Mouse (Mus musculus): Measurements from ENCODE around the gene Errfi1. TPM values are rescaled to one million over a fixed set of nuclear protein-coding genes. Genes with fewer than 3 reads are reported as not detected.
"Not testable (repeated sequence)": the region's sequence is repeated elsewhere in the genome, so short reads cannot be mapped to it uniquely, and the experiment has no call there.

Gene Errfi1
- polyA plus RNA-seq, 1 experiment from 2014 or later: 27.7 TPM

- DNase-seq (ENCODE audit: low spot score) (no peak), ATAC-seq (replicated peaks; ENCODE audit: low FRiP score) (no peak)
- H3K4me1 ChIP-seq (replicated peaks; ENCODE audit: control insufficient read depth, insufficient read depth, low read length): peaks cover 15% of the 10 kb centered on the region
- 95% methylated on average over 26 of the region's 26 CpGs for WGBS
- no peak overlapping the region for H3K9ac ChIP-seq (ENCODE audit: low read depth, low read length)
- no peak overlapping the region for H3K4me2 ChIP-seq
- no peak overlapping the region for H3K27ac ChIP-seq (ENCODE audit: low read depth, low read length)
- H3K36me3 ChIP-seq (ENCODE audit: control insufficient read depth, insufficient read depth, low read length): peaks cover 44% of the 10 kb centered on the region
- H3K27me3 ChIP-seq (replicated peaks; ENCODE audit: control insufficient read depth, insufficient read depth, low read length): no peaks in the 10 kb centered on the region
- H3K4me3 ChIP-seq (ENCODE audit: low read depth, low read length): no peak overlapping the region
- no peaks in the 10 kb centered on the region for H3K9me3 ChIP-seq (ENCODE audit: control insufficient read depth, low read length)
These were observed 43.3 kb downstream of the Errfi1 start for GRCm38 (mm10) chr4:150896896-150897624.

GRCm38 (mm10) chr4:150898716-150899365 lies 45.1 kb downstream of the Errfi1 start:
- H3K27ac ChIP-seq (ENCODE audit: low read depth, low read length): no peak overlapping the region
- 0 out of 2 replicates have a peak, but pooled peaks have one; percentile 24 for ATAC-seq (replicated peaks; ENCODE audit: low FRiP score)
- no peak overlapping the region for H3K4me2 ChIP-seq
- H3K36me3 ChIP-seq (ENCODE audit: control insufficient read depth, insufficient read depth, low read length): peaks cover 60% of the 10 kb centered on the region
- no peaks in the 10 kb centered on the region for H3K27me3 ChIP-seq (replicated peaks; ENCODE audit: control insufficient read depth, insufficient read depth, low read length)
- no peaks in the 10 kb centered on the region for H3K9me3 ChIP-seq (ENCODE audit: control insufficient read depth, low read length)
- no peak for DNase-seq (ENCODE audit: low spot score)
- WGBS: 60% methylated on average over 13 of the region's 13 CpGs
- peaks cover 15% of the 10 kb centered on the region for H3K4me1 ChIP-seq (replicated peaks; ENCODE audit: control insufficient read depth, insufficient read depth, low read length)
- H3K4me3 ChIP-seq (ENCODE audit: low read depth, low read length): no peak overlapping the region
- no peak overlapping the region for H3K9ac ChIP-seq (ENCODE audit: low read depth, low read length)

GRCm38 (mm10) chr4:150900486-150900885 lies 46.8 kb downstream of the Errfi1 start:
- H3K4me1 ChIP-seq (replicated peaks; ENCODE audit: control insufficient read depth, insufficient read depth, low read length): peaks cover 8% of the 10 kb centered on the region; the same call in 1 of the 2 replicates
- H3K27me3 ChIP-seq (replicated peaks; ENCODE audit: control insufficient read depth, insufficient read depth, low read length): no peaks in the 10 kb centered on the region
- peaks cover 71% of the 10 kb centered on the region for H3K36me3 ChIP-seq (ENCODE audit: control insufficient read depth, insufficient read depth, low read length)
- ATAC-seq (replicated peaks; ENCODE audit: low FRiP score) (no peak), DNase-seq (ENCODE audit: low spot score) (no peak)
- WGBS: 93% methylated on average over 13 of the region's 13 CpGs
- H3K4me3 ChIP-seq (ENCODE audit: low read depth, low read length): no peak overlapping the region
- H3K9me3 ChIP-seq (ENCODE audit: control insufficient read depth, low read length): no peaks in the 10 kb centered on the region
- H3K4me2 ChIP-seq: no peak overlapping the region
- H3K27ac ChIP-seq (ENCODE audit: low read depth, low read length): no peak overlapping the region
- no peak overlapping the region for H3K9ac ChIP-seq (ENCODE audit: low read depth, low read length)

- WGBS: 54% methylated on average over 9 of the region's 9 CpGs
- H3K4me1 ChIP-seq (replicated peaks; ENCODE audit: control insufficient read depth, insufficient read depth, low read length): 0 out of 2 replicates have a peak, but pooled peaks cover 4% of the 10 kb centered on the region
- H3K4me3 ChIP-seq (ENCODE audit: low read depth, low read length): no peak overlapping the region
- H3K27me3 ChIP-seq (replicated peaks; ENCODE audit: control insufficient read depth, insufficient read depth, low read length): no peaks in the 10 kb centered on the region
- H3K4me2 ChIP-seq: no peak overlapping the region
- DNase-seq (ENCODE audit: low spot score) (peak; percentile 65), ATAC-seq (replicated peaks; ENCODE audit: low FRiP score) (peak; percentile 46)
- H3K9me3 ChIP-seq (ENCODE audit: control insufficient read depth, low read length): no peaks in the 10 kb centered on the region
- H3K9ac ChIP-seq (ENCODE audit: low read depth, low read length): no peak overlapping the region
- H3K36me3 ChIP-seq (ENCODE audit: control insufficient read depth, insufficient read depth, low read length): peaks cover 71% of the 10 kb centered on the region
- no peak overlapping the region for H3K27ac ChIP-seq (ENCODE audit: low read depth, low read length)
These were observed 47.9 kb downstream of the Errfi1 start for GRCm38 (mm10) chr4:150901651-150902050.

GRCm38 (mm10) chr4:150902062-150902461 lies 48.3 kb downstream of the Errfi1 start:
- 88% methylated on average over 12 of the region's 12 CpGs for WGBS
- no peak overlapping the region for H3K4me2 ChIP-seq
- H3K9me3 ChIP-seq (ENCODE audit: control insufficient read depth, low read length): no peaks in the 10 kb centered on the region
- no peak overlapping the region for H3K9ac ChIP-seq (ENCODE audit: low read depth, low read length)
- 0 out of 2 replicates have a peak, but pooled peaks cover 7% of the 10 kb centered on the region for H3K4me1 ChIP-seq (replicated peaks; ENCODE audit: control insufficient read depth, insufficient read depth, low read length)
- H3K36me3 ChIP-seq (ENCODE audit: control insufficient read depth, insufficient read depth, low read length): peaks cover 67% of the 10 kb centered on the region
- no peak overlapping the region for H3K4me3 ChIP-seq (ENCODE audit: low read depth, low read length)
- no peak for ATAC-seq (replicated peaks; ENCODE audit: low FRiP score)
- no peak overlapping the region for H3K27ac ChIP-seq (ENCODE audit: low read depth, low read length)
- H3K27me3 ChIP-seq (replicated peaks; ENCODE audit: control insufficient read depth, insufficient read depth, low read length): no peaks in the 10 kb centered on the region
- no peak for DNase-seq (ENCODE audit: low spot score)

- no peak overlapping the region for H3K4me3 ChIP-seq (ENCODE audit: low read depth, low read length)
- no peak for DNase-seq (ENCODE audit: low spot score)
- no peak for ATAC-seq (replicated peaks; ENCODE audit: low FRiP score)
- no peaks in the 10 kb centered on the region for H3K27me3 ChIP-seq (replicated peaks; ENCODE audit: control insufficient read depth, insufficient read depth, low read length)
- H3K36me3 ChIP-seq (ENCODE audit: control insufficient read depth, insufficient read depth, low read length): peaks cover 57% of the 10 kb centered on the region
- H3K4me1 ChIP-seq (replicated peaks; ENCODE audit: control insufficient read depth, insufficient read depth, low read length): 0 out of 2 replicates have a peak, but pooled peaks cover 10% of the 10 kb centered on the region
- WGBS: 92% methylated on average over 14 of the region's 14 CpGs
- H3K9me3 ChIP-seq (ENCODE audit: control insufficient read depth, low read length): no peaks in the 10 kb centered on the region
- H3K27ac ChIP-seq (ENCODE audit: low read depth, low read length): no peak overlapping the region
- no peak overlapping the region for H3K4me2 ChIP-seq
- no peak overlapping the region for H3K9ac ChIP-seq (ENCODE audit: low read depth, low read length)
These were observed 49.5 kb downstream of the Errfi1 start for GRCm38 (mm10) chr4:150903091-150903742.

- Histone ChIP-seq H3K9me3 (ENCODE audit: control insufficient read depth, low read length) (no peaks in the 10 kb centered on the region), H3K27ac (ENCODE audit: low read depth, low read length) (no peak overlapping the region), H3K9ac (ENCODE audit: low read depth, low read length) (no peak overlapping the region), H3K4me1 (replicated peaks; ENCODE audit: control insufficient read depth, insufficient read depth, low read length) (peaks cover 14% of the 10 kb centered on the region; the same call in 1 of the 2 replicates), H3K27me3 (replicated peaks; ENCODE audit: control insufficient read depth, insufficient read depth, low read length) (no peaks in the 10 kb centered on the region), H3K4me3 (ENCODE audit: low read depth, low read length) (no peak overlapping the region), H3K36me3 (ENCODE audit: control insufficient read depth, insufficient read depth, low read length) (peaks cover 30% of the 10 kb centered on the region), H3K4me2 (no peak overlapping the region)
- ATAC-seq (replicated peaks; ENCODE audit: low FRiP score) (no peak), DNase-seq (ENCODE audit: low spot score) (no peak)
- 91% methylated on average over 8 of the region's 8 CpGs for WGBS
These were observed 53.4 kb downstream of the Errfi1 start for GRCm38 (mm10) chr4:150907099-150907498.

GRCm38 (mm10) chr4:150908512-150908911 lies 54.8 kb downstream of the Errfi1 start:
- Histone ChIP-seq H3K4me2 (peak overlapping the region; percentile 80), H3K4me3 (ENCODE audit: low read depth, low read length) (peak overlapping the region; percentile 85), H3K4me1 (replicated peaks; ENCODE audit: control insufficient read depth, insufficient read depth, low read length) (peaks cover 18% of the 10 kb centered on the region), H3K36me3 (ENCODE audit: control insufficient read depth, insufficient read depth, low read length) (peaks cover 17% of the 10 kb centered on the region)
- H3K27ac ChIP-seq (ENCODE audit: low read depth, low read length); ATAC-seq (replicated peaks; ENCODE audit: low FRiP score); DNase-seq (ENCODE audit: low spot score); H3K9ac ChIP-seq (ENCODE audit: low read depth, low read length); H3K9me3 ChIP-seq (ENCODE audit: control insufficient read depth, low read length); H3K27me3 ChIP-seq (replicated peaks; ENCODE audit: control insufficient read depth, insufficient read depth, low read length): not testable (repeated sequence)
- 68% methylated on average over 5 of the region's 5 CpGs for WGBS

All from liver, embryonic 11.5 days (tissue).